Mouse (Mus musculus): ENCODE measurements around the gene Ctnnb1. TPM values are rescaled to one million over a fixed set of nuclear protein-coding genes. Genes with fewer than 3 reads are reported as not detected.

The Ctnnb1 gene
- total RNA-seq, 1 experiment from 2014 or later: 564 TPM

GRCm38 (mm10) chr9:120983849-120984248 is 54.8 kb downstream of the Ctnnb1 start:
- no peak for ATAC-seq (replicated peaks in 1 of 2; ENCODE audit: insufficient read depth in 1 of 2, low FRiP score in 2 of 2, low TSS enrichment in 1 of 2, low read depth in 1 of 2, poor library complexity in 2 of 2, severe bottlenecking in 2 of 2)

GRCm38 (mm10) chr9:120984509-120984908 is 55.5 kb downstream of the Ctnnb1 start:
- no peak for ATAC-seq (replicated peaks in 1 of 2; ENCODE audit: insufficient read depth in 1 of 2, low FRiP score in 2 of 2, low TSS enrichment in 1 of 2, low read depth in 1 of 2, poor library complexity in 2 of 2, severe bottlenecking in 2 of 2)

- no peak for ATAC-seq (replicated peaks in 1 of 2; ENCODE audit: insufficient read depth in 1 of 2, low FRiP score in 2 of 2, low TSS enrichment in 1 of 2, low read depth in 1 of 2, poor library complexity in 2 of 2, severe bottlenecking in 2 of 2)
Measured at GRCm38 (mm10) chr9:120985009-120985408, 56.0 kb downstream of the Ctnnb1 start.

- ATAC-seq (replicated peaks in 1 of 2; ENCODE audit: insufficient read depth in 1 of 2, low FRiP score in 2 of 2, low TSS enrichment in 1 of 2, low read depth in 1 of 2, poor library complexity in 2 of 2, severe bottlenecking in 2 of 2): no peak
Measured at GRCm38 (mm10) chr9:120985524-120985923, 56.5 kb downstream of the Ctnnb1 start.

GRCm38 (mm10) chr9:120986255-120986654 is 57.2 kb downstream of the Ctnnb1 start:
- no peak for ATAC-seq (replicated peaks in 1 of 2; ENCODE audit: insufficient read depth in 1 of 2, low FRiP score in 2 of 2, low TSS enrichment in 1 of 2, low read depth in 1 of 2, poor library complexity in 2 of 2, severe bottlenecking in 2 of 2)

- no peak for ATAC-seq (replicated peaks in 1 of 2; ENCODE audit: insufficient read depth in 1 of 2, low FRiP score in 2 of 2, low TSS enrichment in 1 of 2, low read depth in 1 of 2, poor library complexity in 2 of 2, severe bottlenecking in 2 of 2)
Measured at GRCm38 (mm10) chr9:120986994-120987393, 58.0 kb downstream of the Ctnnb1 start.

- no peak for ATAC-seq (replicated peaks in 1 of 2; ENCODE audit: insufficient read depth in 1 of 2, low FRiP score in 2 of 2, low TSS enrichment in 1 of 2, low read depth in 1 of 2, poor library complexity in 2 of 2, severe bottlenecking in 2 of 2)
Measured at GRCm38 (mm10) chr9:120988088-120988487, 59.1 kb downstream of the Ctnnb1 start.

GRCm38 (mm10) chr9:120989806-120990700 is 61.0 kb downstream of the Ctnnb1 start:
- ATAC-seq (replicated peaks in 1 of 2; ENCODE audit: insufficient read depth in 1 of 2, low FRiP score in 2 of 2, low TSS enrichment in 1 of 2, low read depth in 1 of 2, poor library complexity in 2 of 2, severe bottlenecking in 2 of 2): no peak

- no peak for ATAC-seq (replicated peaks in 1 of 2; ENCODE audit: insufficient read depth in 1 of 2, low FRiP score in 2 of 2, low TSS enrichment in 1 of 2, low read depth in 1 of 2, poor library complexity in 2 of 2, severe bottlenecking in 2 of 2)
Measured at GRCm38 (mm10) chr9:120991801-120992200, 62.8 kb downstream of the Ctnnb1 start.

- no peak for ATAC-seq (replicated peaks in 1 of 2; ENCODE audit: insufficient read depth in 1 of 2, low FRiP score in 2 of 2, low TSS enrichment in 1 of 2, low read depth in 1 of 2, poor library complexity in 2 of 2, severe bottlenecking in 2 of 2)
Measured at GRCm38 (mm10) chr9:120993004-120993403, 64.0 kb downstream of the Ctnnb1 start.

GRCm38 (mm10) chr9:120994223-120995155 is 65.5 kb downstream of the Ctnnb1 start:
- ATAC-seq (replicated peaks in 1 of 2; ENCODE audit: insufficient read depth in 1 of 2, low FRiP score in 2 of 2, low TSS enrichment in 1 of 2, low read depth in 1 of 2, poor library complexity in 2 of 2, severe bottlenecking in 2 of 2): no peak

GRCm38 (mm10) chr9:120998696-120999095 is 69.7 kb downstream of the Ctnnb1 start:
- no peak for ATAC-seq (replicated peaks in 1 of 2; ENCODE audit: insufficient read depth in 1 of 2, low FRiP score in 2 of 2, low TSS enrichment in 1 of 2, low read depth in 1 of 2, poor library complexity in 2 of 2, severe bottlenecking in 2 of 2)

- ATAC-seq (replicated peaks in 1 of 2; ENCODE audit: insufficient read depth in 1 of 2, low FRiP score in 2 of 2, low TSS enrichment in 1 of 2, low read depth in 1 of 2, poor library complexity in 2 of 2, severe bottlenecking in 2 of 2): no peak
Measured at GRCm38 (mm10) chr9:121000641-121001320, 71.8 kb downstream of the Ctnnb1 start.

GRCm38 (mm10) chr9:121001681-121002540 is 72.9 kb downstream of the Ctnnb1 start:
- no peak for ATAC-seq (replicated peaks in 1 of 2; ENCODE audit: insufficient read depth in 1 of 2, low FRiP score in 2 of 2, low TSS enrichment in 1 of 2, low read depth in 1 of 2, poor library complexity in 2 of 2, severe bottlenecking in 2 of 2)

- ATAC-seq (replicated peaks in 1 of 2; ENCODE audit: insufficient read depth in 1 of 2, low FRiP score in 2 of 2, low TSS enrichment in 1 of 2, low read depth in 1 of 2, poor library complexity in 2 of 2, severe bottlenecking in 2 of 2): no peak
Measured at GRCm38 (mm10) chr9:121005961-121006360, 76.9 kb downstream of the Ctnnb1 start.
